Mouse (Mus musculus): ENCODE measurements around the gene Isoc2a.

GRCm38 (mm10) chr7:4922931-4923565 is 46.1 kb downstream of the Isoc2a start:
- TF ChIP-seq CTCF (IDR thresholded peaks at IDR 0.05; ENCODE audit: low read depth) (0 out of 2 replicates have a peak, but pooled peaks have one; percentile 15), EP300 (IDR thresholded peaks at IDR 0.05; ENCODE audit: low read depth) (no peak)
